Mouse (Mus musculus) layer of hippocampus, postnatal 25 days (tissue): ENCODE measurements at regions not wholly inside any gene's neighbourhood (a gene's known extent, or its start where the extent isn't known, plus 50 kb on each side); places are given as distances from the start of the nearest gene placed in this dataset.

Source experiments
- DNase-seq, 2 experiments: peaks; one replicate each; pipeline ENCODE4 v3.0.0; 2022; ENCODE audit warnings: mixed read lengths in 2 of 2, low spot score in 1 of 2; ENCODE audit errors: extremely low spot score in 1 of 2

GRCm38 (mm10) chr10:96305701-96306100 lies 169.3 kb downstream of the Gm5426 start:
- DNase-seq, result no peak

GRCm38 (mm10) chr10:96308713-96309445 lies 172.5 kb downstream of the Gm5426 start:
- no peak for DNase-seq

- DNase-seq, result no peak
Measured at GRCm38 (mm10) chr10:96309766-96310165, 173.4 kb downstream of the Gm5426 start.

GRCm38 (mm10) chr10:96325297-96325696 lies 188.9 kb downstream of the Gm5426 start:
- no peak for DNase-seq

GRCm38 (mm10) chr10:96330639-96331487 lies 194.5 kb downstream of the Gm5426 start:
- DNase-seq, result no peak

- no peak for DNase-seq
Measured at GRCm38 (mm10) chr10:96332731-96333201, 196.4 kb downstream of the Gm5426 start.

- DNase-seq, result no peak
Measured at GRCm38 (mm10) chr10:96333224-96333623, 196.8 kb downstream of the Gm5426 start.

GRCm38 (mm10) chr10:96336271-96336670 lies 199.9 kb downstream of the Gm5426 start:
- DNase-seq, result no peak

- DNase-seq, result no peak
Measured at GRCm38 (mm10) chr10:96337088-96337666, 200.8 kb downstream of the Gm5426 start.

GRCm38 (mm10) chr10:96337797-96338608 lies 201.6 kb downstream of the Gm5426 start:
- DNase-seq, result no peak

GRCm38 (mm10) chr10:96338609-96338978 lies 202.2 kb downstream of the Gm5426 start:
- DNase-seq, result no peak

- DNase-seq, result no peak
Measured at GRCm38 (mm10) chr10:96342476-96342875, 206.1 kb downstream of the Gm5426 start.

GRCm38 (mm10) chr10:96343666-96344065 lies 207.3 kb downstream of the Gm5426 start:
- no peak for DNase-seq

- DNase-seq, result no peak
Measured at GRCm38 (mm10) chr10:96350692-96351091, 214.3 kb downstream of the Gm5426 start.

GRCm38 (mm10) chr10:96351320-96351719 lies 214.9 kb downstream of the Gm5426 start:
- no peak for DNase-seq

GRCm38 (mm10) chr10:96356980-96357624 lies 220.7 kb downstream of the Gm5426 start:
- no peak for DNase-seq

GRCm38 (mm10) chr10:96357632-96358031 lies 221.2 kb downstream of the Gm5426 start:
- DNase-seq, result no peak

- DNase-seq, result no peak
Measured at GRCm38 (mm10) chr10:96358984-96359383, 222.6 kb downstream of the Gm5426 start.

GRCm38 (mm10) chr10:96362211-96362610 lies 225.8 kb downstream of the Gm5426 start:
- DNase-seq, result no peak

- DNase-seq, result no peak
Measured at GRCm38 (mm10) chr10:96363867-96364266, 227.5 kb downstream of the Gm5426 start.
